Mouse (Mus musculus): ENCODE data around the gene Dpp6.

Dpp6 gene

DNA sequence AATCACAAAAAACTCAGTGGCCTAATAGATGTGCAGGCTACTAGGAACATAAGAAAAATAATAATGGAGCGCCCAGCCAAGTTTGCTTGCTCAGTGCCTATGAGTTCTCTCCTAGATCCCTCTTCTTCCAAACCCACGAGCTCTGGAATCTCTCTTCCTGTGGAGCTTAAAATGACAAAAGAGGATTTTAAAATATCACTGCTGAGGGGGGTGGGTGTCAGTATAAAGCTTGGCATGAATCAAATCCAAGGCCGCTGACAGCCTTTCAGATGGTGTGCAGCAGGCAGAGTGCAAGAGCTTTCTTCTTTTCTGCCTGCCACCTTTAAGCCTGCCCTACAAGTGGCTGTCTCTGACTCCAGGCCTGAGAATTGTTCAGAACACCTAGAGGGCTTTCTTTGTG lies 387.7 kb downstream of the Dpp6 start:
- WGBS: 50% methylated on average over 3 of the region's 3 CpGs

DNA sequence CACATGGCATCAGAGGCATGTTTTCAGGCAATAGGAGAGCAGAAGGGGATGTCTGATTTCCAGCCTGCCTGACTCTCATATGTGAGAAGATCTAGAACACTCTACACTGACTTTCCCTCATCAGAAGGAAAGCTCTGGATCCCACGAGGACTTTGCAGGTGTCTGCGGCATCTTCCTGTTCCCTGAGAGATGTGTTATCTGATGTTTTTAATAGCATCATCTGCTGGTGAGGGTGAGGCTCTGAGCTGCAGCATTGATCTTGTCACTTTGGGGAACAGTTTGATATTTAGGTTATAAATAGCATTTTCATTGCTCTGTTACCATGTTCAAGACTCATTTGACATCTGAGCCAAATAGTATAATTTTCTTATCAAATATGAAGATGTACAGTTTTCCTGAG lies 388.8 kb downstream of the Dpp6 start:
- 66% methylated on average over 2 of the region's 2 CpGs for WGBS

- WGBS: 82% methylated on average over 7 of the region's 7 CpGs
Observed at GRCm38 (mm10) chr5:27206213-27206612, 389.2 kb downstream of the Dpp6 start.

- WGBS: 77% methylated on average over 2 of the region's 2 CpGs
Observed at GRCm38 (mm10) chr5:27220116-27220515, 403.1 kb downstream of the Dpp6 start.

GRCm38 (mm10) chr5:27242078-27242477 lies 425.1 kb downstream of the Dpp6 start:
- WGBS: 56% methylated on average over 3 of the region's 3 CpGs

GRCm38 (mm10) chr5:27243226-27243625 lies 426.2 kb downstream of the Dpp6 start:
- 98% methylated on average over 1 of the region's 1 CpGs for WGBS

GRCm38 (mm10) chr5:27247793-27248192 lies 430.8 kb downstream of the Dpp6 start:
- WGBS: 95% methylated on average over 3 of the region's 3 CpGs

GRCm38 (mm10) chr5:27248685-27249084 lies 431.7 kb downstream of the Dpp6 start:
- WGBS: 78% methylated on average over 2 of the region's 2 CpGs

DNA sequence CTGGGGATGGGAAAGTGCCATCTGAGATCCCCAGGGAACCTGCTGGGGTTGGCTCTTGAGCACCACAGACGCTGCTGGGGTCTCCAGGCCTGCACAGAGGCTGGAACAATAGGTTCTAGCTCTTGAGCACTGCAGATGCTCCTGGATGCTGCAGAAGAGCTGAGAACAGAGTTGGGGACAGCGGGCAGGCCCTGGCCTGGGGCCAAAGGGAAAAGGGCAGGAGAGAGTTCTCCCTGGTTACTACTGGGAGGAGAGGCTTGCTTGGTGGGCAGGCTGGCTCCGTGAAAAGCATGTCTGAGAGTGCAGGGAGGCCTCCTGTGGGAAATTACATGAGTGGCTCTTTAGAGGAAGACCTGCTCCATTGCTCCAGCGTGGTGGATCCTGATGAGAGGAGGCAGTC lies 432.9 kb downstream of the Dpp6 start:
- WGBS: 77% methylated on average over 4 of the region's 4 CpGs

DNA sequence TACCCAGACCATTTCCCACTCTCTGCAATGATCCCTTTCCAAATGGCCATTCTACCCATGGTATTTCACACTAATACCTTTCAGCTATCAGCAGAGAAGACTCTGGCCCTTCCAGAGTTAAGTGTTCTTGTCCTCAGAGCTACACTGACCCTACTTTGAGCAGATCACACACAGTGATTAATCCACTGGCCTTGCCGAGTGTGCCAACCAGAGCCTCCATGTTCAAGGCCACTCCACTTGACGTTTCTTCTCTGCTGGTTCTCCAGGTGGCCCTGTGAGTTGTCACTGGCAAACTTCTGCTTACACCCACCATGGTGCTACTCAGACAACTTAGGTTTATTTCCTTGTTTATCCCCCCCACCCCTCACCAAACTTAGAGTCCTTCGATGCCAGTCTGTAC lies 433.9 kb downstream of the Dpp6 start:
- WGBS: 93% methylated on average over 3 of the region's 3 CpGs

DNA sequence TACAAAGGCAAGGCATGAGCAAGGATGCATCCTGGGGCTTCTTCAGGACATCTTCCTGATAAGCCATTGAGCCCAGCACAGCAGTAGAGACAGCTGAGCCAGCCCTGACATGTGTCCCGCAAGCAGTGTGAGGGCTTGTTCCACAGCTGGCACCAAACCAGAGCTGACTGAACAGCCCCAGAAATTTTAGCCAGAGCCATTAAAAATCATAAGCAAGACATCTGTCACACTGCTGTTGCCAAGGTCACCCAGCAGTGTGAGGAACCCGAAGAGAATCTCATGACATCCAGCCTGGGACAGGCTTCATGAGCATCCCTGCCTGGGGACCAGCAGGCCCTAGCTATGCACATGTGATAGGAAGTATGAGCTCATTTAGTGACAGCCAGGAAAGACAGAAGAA lies 438.2 kb downstream of the Dpp6 start:
- 74% methylated on average over 2 of the region's 2 CpGs for WGBS

GRCm38 (mm10) chr5:27258636-27259035 lies 441.6 kb downstream of the Dpp6 start:
- WGBS: 79% methylated on average over 3 of the region's 3 CpGs

GRCm38 (mm10) chr5:27261746-27262727 lies 445.0 kb downstream of the Dpp6 start:
- 4% methylated on average over 27 of the region's 27 CpGs for WGBS

DNA sequence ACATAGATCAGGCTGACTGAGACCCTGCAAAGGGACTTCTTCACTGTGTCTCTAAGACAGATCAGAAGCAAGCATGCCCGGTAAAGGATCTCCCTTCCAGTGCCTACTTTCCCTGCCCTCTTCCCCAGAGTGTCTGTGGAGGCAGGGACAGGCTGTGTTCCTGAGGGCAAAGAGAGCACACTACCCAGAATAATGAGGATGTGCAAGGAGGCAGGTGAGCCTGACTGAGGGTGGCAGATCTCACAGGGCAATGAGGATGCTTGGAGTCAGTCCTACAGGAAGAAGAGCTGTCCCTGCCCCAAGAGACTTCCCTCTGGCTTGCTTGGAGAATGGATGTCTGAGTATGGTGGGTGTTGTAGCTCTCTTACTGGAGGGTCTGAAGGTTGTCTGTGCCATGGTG lies 445.7 kb downstream of the Dpp6 start:
- WGBS: 33% methylated on average over 1 of the region's 1 CpGs

DNA sequence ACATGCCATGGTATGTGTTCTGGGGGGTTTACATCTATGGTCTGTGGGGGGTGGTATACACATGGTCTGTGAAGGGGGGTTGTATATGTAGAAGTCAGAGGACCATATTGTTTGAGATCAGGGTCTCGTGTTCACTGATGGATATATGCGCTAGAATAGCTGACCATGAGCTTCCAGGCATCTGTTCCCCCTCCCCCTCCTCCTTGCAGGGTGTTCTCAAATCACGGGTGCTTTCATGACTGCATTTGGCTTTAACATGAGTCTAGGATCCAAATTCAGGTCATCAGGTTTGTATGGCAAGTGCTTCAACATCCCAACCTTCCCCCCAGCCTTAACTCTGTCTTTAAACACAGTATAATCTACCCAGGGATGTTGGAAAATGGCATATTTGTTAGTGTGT lies 448.3 kb downstream of the Dpp6 start:
- 44% methylated on average over 3 of the region's 3 CpGs for WGBS

- 55% methylated on average over 4 of the region's 4 CpGs for WGBS
Observed at GRCm38 (mm10) chr5:27271336-27271735, 454.3 kb downstream of the Dpp6 start.

DNA sequence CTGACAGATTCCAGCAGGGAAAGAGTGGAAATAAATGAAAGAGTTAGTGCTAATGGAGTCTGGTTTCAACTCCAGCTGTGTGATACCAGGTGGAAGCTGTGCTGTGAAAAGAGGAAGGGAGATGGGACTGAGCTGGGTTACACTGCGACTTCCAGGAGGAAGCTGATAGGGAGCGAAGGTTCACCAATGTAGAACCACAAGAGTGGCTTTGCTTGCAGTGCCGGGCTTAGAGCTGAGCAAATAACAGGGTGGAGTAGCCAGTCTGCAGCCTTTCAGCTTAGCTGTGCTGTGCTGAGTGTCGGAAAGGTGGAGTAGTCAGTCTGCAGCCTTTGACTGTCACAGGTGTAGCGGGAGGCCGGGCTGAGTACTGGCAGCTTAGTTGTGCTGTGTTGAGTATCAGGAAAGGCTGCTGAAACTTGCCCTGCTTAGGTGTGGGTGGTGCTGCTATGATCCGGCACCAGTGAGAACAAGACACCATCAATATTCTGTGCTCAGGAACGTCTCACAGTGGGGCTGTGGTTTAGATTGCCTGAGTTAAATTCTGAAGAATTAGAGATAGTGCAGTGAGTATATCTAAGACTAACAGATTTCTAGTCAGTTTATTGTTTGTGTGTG lies 457.9 kb downstream of the Dpp6 start:
- 58% methylated on average over 8 of the region's 8 CpGs for WGBS

DNA sequence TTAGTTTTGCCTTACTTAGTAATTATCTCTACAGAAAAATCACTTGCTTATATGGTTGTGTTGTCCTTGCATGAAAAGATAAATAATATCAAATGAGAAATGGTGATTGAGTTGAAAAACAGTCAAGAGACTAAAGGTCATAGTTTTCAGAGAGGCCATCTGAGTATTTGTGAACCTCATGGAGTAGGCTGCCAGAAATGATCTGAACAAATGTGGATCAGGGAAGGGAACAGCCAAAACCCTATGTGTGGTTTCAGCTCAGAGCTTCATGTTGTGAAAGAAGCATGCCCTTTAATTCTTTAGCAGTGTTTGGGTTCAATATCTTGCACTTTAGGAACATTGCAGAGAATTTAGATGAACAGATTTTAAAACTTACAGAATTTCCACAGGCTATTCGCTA lies 458.9 kb downstream of the Dpp6 start:
- WGBS: 89% methylated on average over 1 of the region's 1 CpGs

- WGBS: 70% methylated on average over 10 of the region's 10 CpGs
Observed at GRCm38 (mm10) chr5:27278120-27278645, 461.2 kb downstream of the Dpp6 start.

- WGBS: 39% methylated on average over 4 of the region's 4 CpGs
Observed at GRCm38 (mm10) chr5:27286876-27287275, 469.9 kb downstream of the Dpp6 start.

- 60% methylated on average over 8 of the region's 8 CpGs for WGBS
Observed at GRCm38 (mm10) chr5:27291378-27291777, 474.4 kb downstream of the Dpp6 start.

DNA sequence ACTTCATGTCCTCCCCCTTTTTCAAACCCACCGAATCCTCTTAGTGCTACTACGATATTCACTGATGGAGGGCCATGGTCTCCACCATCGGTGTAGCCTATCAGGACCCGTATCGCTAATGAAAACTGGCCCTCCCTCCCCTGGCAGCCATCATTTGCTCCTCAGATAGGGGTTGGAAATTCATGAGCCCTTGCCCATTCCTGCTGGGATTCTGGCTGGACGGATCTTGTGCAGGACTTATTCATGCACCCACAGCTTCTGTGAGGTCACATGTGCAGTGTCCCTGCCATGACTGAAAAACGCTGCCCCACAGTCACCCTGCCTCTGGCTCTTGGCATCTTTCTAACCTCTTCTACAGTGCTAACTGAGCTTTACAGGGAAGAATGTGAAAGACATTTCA lies 475.2 kb downstream of the Dpp6 start:
- WGBS: 91% methylated on average over 7 of the region's 7 CpGs

GRCm38 (mm10) chr5:27304115-27304514 lies 487.1 kb downstream of the Dpp6 start:
- 65% methylated on average over 2 of the region's 2 CpGs for WGBS

All from cerebral cortex, adult 2 months (tissue).